Mouse (Mus musculus) limb, embryonic 10.5 days (tissue): Measurements from ENCODE around the gene Cers6. TPM values are rescaled to one million over a fixed set of nuclear protein-coding genes. Genes with fewer than 3 reads are reported as not detected.
A peak's percentile ranks its signal among the peaks of the same experiment; 100 is the strongest.

ENCODE experiments used
- DNase-seq: peaks from one replicate; pipeline ENCODE4 v3.0.0-alpha.2; 2017; ENCODE audit warnings: low spot score
- H3K27ac ChIP-seq: fragments of 300-500 bp; sonication (generic); 2 replicates; pipeline ENCODE4 v1.5.1; 2016; ENCODE audit warnings: mild to moderate bottlenecking
- H3K27me3 ChIP-seq: fragments of 300-500 bp; sonication (generic); 2 replicates; pipeline ENCODE4 v1.6.1; 2016; ENCODE audit warnings: low read depth, mild to moderate bottlenecking; ENCODE audit not compliant: poor library complexity, severe bottlenecking
- H3K36me3 ChIP-seq: fragments of 300-500 bp; sonication (generic); 2 replicates; pipeline ENCODE4 v1.6.1; 2016; ENCODE audit warnings: mild to moderate bottlenecking, moderate library complexity
- H3K4me1 ChIP-seq: fragments of 300-500 bp; sonication (generic); 2 replicates; pipeline ENCODE4 v1.6.1; 2016
- H3K4me3 ChIP-seq: fragments of 300-500 bp; sonication (generic); 2 replicates; pipeline ENCODE4 v1.5.1; 2016; ENCODE audit warnings: mild to moderate bottlenecking, moderate library complexity
- H3K9me3 ChIP-seq: fragments of 300-500 bp; sonication (generic); replicated peaks from 2 replicates; pipeline ENCODE4 v1.6.1; 2016; ENCODE audit warnings: mild to moderate bottlenecking
- WGBS: fragments of 180-500 bp; shearing (Covaris S2); methylation state at CpG from one replicate; pipeline ENCODE4 v1.1.7; 2016; 5-methylcytosine and 5-hydroxymethylcytosine counted together
- polyA plus RNA-seq: library from polyadenylated mRNA; unstranded; fragments of >200 nt; fragmentation: Nextera tagmentation; extraction: Ambion mirVana; gene quantifications from 2 replicates; pipeline ENCODE4 v1.2.1, GENCODE M21; 2016

Cers6 gene
- polyA plus RNA-seq, 1 experiment from 2014 or later = 25.4 TPM

GRCm38 (mm10) chr2:69135661-69136576 lies 274.7 kb downstream of the Cers6 start, which contains the start of gene Nostrin:
TSS of gene Nostrin (plus strand) at chr2:69135800.
- Histone ChIP-seq H3K27ac (peak within 1 kb of the TSS; percentile 46; the same call in 1 of the 2 replicates), H3K4me3 (peak within 1 kb of the TSS; percentile 4; the same call in 1 of the 2 replicates), H3K9me3 (no peaks in the 10 kb centered on the region), H3K4me1 (peaks cover 27% of the 10 kb centered on the region), H3K27me3 (no peaks in the 10 kb centered on the region), H3K36me3 (no peaks in the 10 kb centered on the region)
- DNase-seq = no peak
- 61% methylated on average over 15 of the region's 15 CpGs for WGBS

DNA sequence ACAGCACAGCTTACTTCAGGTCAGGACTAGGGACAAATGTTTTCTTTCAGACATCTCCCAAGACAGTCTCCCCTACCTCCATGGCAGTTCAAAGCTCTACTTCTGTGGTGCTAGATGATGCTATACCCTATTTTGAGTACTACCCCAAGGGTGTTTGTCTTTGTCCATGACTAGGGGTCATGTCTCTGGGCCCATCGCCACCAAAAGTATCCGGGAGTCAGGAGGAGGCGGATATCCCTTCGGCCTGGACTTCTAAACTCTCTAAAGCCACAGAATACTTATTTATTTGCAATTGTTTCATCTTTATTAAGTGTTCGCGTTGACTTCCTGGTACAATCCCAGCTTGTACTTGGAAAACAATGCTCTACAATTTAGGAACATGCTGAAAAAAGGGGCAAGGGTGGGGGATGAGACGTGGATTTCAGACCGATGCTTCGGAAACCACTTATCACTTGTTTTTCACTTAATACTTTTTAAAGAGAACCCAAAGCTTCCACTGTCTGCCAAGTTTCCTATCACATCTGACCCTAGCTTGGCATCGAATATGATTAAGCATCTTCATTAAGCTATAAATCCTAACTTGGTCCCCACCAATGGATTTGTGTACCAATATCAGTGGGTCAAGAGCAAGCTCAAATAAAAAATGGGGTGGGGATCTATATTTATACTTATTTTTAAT lies 276.3 kb downstream of the Cers6 start:
- Histone ChIP-seq H3K36me3 (no peaks in the 10 kb centered on the region), H3K9me3 (no peaks in the 10 kb centered on the region), H3K4me1 (peaks cover 22% of the 10 kb centered on the region), H3K4me3 (no peak overlapping the region), H3K27ac (no peak overlapping the region), H3K27me3 (no peaks in the 10 kb centered on the region)
- no peak for DNase-seq
- WGBS = 91% methylated on average over 10 of the region's 10 CpGs

DNA sequence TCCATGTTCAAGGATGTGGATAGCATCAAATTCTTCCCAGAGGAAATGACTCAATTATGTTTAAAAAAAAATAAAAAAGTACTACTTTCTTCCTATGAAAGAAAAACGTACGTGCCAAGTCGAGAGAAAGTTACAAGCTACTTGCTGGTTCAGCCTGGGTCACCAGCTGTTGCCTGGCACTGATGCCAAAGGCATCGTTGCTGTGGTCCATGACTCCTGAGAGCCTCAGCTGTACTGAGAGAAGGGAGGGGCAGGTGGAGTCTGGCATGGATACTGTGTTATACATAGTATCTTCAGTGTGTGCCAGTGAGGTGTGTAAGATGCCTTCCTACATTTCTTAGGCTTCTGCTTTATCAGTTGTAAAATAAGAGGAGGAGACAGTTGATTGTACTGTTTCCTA lies 277.5 kb downstream of the Cers6 start:
- Histone ChIP-seq H3K4me3 (no peak overlapping the region), H3K27me3 (no peaks in the 10 kb centered on the region), H3K27ac (no peak overlapping the region), H3K4me1 (peaks cover 22% of the 10 kb centered on the region), H3K36me3 (no peaks in the 10 kb centered on the region), H3K9me3 (no peaks in the 10 kb centered on the region)
- no peak for DNase-seq
- 84% methylated on average over 4 of the region's 4 CpGs for WGBS

- Histone ChIP-seq H3K4me1 (peaks cover 11% of the 10 kb centered on the region), H3K36me3 (no peaks in the 10 kb centered on the region), H3K27ac (no peak overlapping the region), H3K9me3 (no peaks in the 10 kb centered on the region), H3K27me3 (no peaks in the 10 kb centered on the region), H3K4me3 (no peak overlapping the region)
- no peak for DNase-seq
- WGBS = 77% methylated on average over 2 of the region's 2 CpGs
Measured at GRCm38 (mm10) chr2:69140215-69140614, 279.0 kb downstream of the Cers6 start.

- H3K27me3 ChIP-seq = no peaks in the 10 kb centered on the region
- DNase-seq = no peak
- no peaks in the 10 kb centered on the region for H3K36me3 ChIP-seq
- no peak overlapping the region for H3K4me3 ChIP-seq
- H3K9me3 ChIP-seq = no peaks in the 10 kb centered on the region
- H3K27ac ChIP-seq = no peak overlapping the region
- WGBS = 80% methylated on average over 4 of the region's 4 CpGs
- peaks cover 5% of the 10 kb centered on the region for H3K4me1 ChIP-seq
Measured at GRCm38 (mm10) chr2:69140816-69141215, 279.6 kb downstream of the Cers6 start.

GRCm38 (mm10) chr2:69148691-69149090 lies 287.4 kb downstream of the Cers6 start:
- H3K27ac ChIP-seq = no peak overlapping the region
- 85% methylated on average over 3 of the region's 3 CpGs for WGBS
- no peak for DNase-seq
- no peaks in the 10 kb centered on the region for H3K27me3 ChIP-seq
- H3K4me1 ChIP-seq = no peaks in the 10 kb centered on the region
- no peaks in the 10 kb centered on the region for H3K36me3 ChIP-seq
- no peak overlapping the region for H3K4me3 ChIP-seq
- H3K9me3 ChIP-seq = no peaks in the 10 kb centered on the region

- no peaks in the 10 kb centered on the region for H3K36me3 ChIP-seq
- no peaks in the 10 kb centered on the region for H3K9me3 ChIP-seq
- no peak for DNase-seq
- 87% methylated on average over 10 of the region's 10 CpGs for WGBS
- H3K4me1 ChIP-seq = no peaks in the 10 kb centered on the region
- no peak overlapping the region for H3K4me3 ChIP-seq
- no peak overlapping the region for H3K27ac ChIP-seq
- H3K27me3 ChIP-seq = no peaks in the 10 kb centered on the region
Measured at GRCm38 (mm10) chr2:69149154-69149553, 287.9 kb downstream of the Cers6 start.

DNA sequence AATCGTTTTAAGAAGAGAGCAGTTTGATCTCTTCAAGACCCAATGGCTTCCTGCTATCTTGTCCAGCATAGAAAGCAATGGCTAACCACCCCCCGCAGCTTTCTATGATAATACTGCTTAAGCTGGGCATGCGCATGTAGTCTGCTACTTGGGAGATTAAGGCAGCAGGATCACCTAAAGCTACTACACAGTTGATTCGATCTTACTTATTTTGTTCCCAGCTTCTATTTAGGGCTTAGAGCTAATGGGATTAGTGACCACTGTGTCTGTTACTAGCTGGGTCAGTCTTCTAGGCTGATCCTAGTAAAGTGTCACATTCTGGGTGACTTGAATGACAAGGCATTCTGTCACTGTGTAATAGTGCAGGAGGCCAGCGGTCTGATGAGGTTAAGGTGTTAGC lies 289.6 kb downstream of the Cers6 start:
- H3K4me3 ChIP-seq = no peak overlapping the region

DNA sequence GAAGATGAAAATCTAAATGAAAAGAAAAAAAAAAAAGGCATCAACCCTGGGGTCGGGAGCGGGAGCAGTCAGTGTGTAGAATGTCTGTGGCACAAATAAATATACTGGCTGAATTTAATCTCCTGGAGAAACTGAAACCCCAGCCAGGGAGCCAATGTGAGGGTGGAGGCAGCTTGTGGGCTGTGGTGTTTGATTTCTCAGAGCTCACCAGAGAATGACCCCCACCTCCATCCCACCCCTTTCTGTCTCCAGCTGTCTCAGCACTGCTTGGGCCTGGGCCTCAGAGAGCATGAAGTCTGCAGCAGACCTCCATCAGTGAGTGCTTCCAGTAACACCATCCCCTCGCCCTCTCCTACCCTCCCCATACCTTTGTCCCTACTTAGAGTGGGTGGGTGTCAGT lies 294.6 kb downstream of the Cers6 start:
- Histone ChIP-seq H3K27me3 (no peaks in the 10 kb centered on the region), H3K4me1 (0 out of 2 replicates have a peak, but pooled peaks cover 3% of the 10 kb centered on the region), H3K4me3 (no peak overlapping the region), H3K27ac (no peak overlapping the region), H3K36me3 (no peaks in the 10 kb centered on the region), H3K9me3 (no peaks in the 10 kb centered on the region)
- no peak for DNase-seq
- 64% methylated on average over 3 of the region's 3 CpGs for WGBS

More for the DNA sequence above, 289.6 kb downstream of the Cers6 start:
- H3K4me1 ChIP-seq = 0 out of 2 replicates have a peak, but pooled peaks cover under 1% of the 10 kb centered on the region
- DNase-seq = no peak
- no peaks in the 10 kb centered on the region for H3K36me3 ChIP-seq
- H3K27me3 ChIP-seq = no peaks in the 10 kb centered on the region
- 80% methylated on average over 5 of the region's 5 CpGs for WGBS
- H3K9me3 ChIP-seq = no peaks in the 10 kb centered on the region
- no peak overlapping the region for H3K27ac ChIP-seq

GRCm38 (mm10) chr2:69156283-69156682 lies 295.0 kb downstream of the Cers6 start:
- no peaks in the 10 kb centered on the region for H3K36me3 ChIP-seq
- H3K4me3 ChIP-seq = no peak overlapping the region
- H3K4me1 ChIP-seq = 0 out of 2 replicates have a peak, but pooled peaks cover 3% of the 10 kb centered on the region
- H3K27ac ChIP-seq = no peak overlapping the region
- WGBS = 73% methylated on average over 7 of the region's 7 CpGs
- no peaks in the 10 kb centered on the region for H3K27me3 ChIP-seq
- DNase-seq = no peak
- H3K9me3 ChIP-seq = no peaks in the 10 kb centered on the region

DNA sequence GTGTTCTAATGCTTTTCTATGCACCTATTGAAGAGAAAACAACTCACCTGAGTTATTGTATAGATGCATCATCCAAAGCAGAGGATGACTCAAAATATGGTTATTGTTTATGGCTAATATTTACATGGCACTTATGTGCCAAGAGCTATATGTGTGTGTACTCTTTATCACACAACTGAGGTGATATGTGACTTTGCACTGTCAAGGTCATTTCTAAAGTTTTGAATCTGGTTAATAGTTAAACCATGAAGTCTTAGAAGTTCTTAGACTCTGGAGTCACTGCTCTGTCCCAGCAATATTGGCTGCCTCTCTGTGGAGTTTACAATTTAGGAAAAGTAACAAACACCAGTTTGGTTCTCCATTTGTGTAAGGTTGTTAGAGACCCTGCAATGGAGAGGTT lies 297.7 kb downstream of the Cers6 start:
- H3K4me3 ChIP-seq = no peak overlapping the region
- no peaks in the 10 kb centered on the region for H3K36me3 ChIP-seq
- no peak overlapping the region for H3K27ac ChIP-seq
- no peak for DNase-seq
- no peaks in the 10 kb centered on the region for H3K9me3 ChIP-seq
- H3K4me1 ChIP-seq = peaks cover 10% of the 10 kb centered on the region
- H3K27me3 ChIP-seq = no peaks in the 10 kb centered on the region
